Mouse (Mus musculus) intestine, embryonic 14.5 days (tissue): ENCODE data around the gene Tmem72. TPM values are rescaled to one million over a fixed set of nuclear protein-coding genes. Genes with fewer than 3 reads are reported as not detected.

Source experiments
- ATAC-seq: fragments of 200-750 bp; cut with Nextera tagmentation; replicated peaks from 2 replicates; pipeline ENCODE4 v1.8.0; 2017; ENCODE audit warnings: low read depth, moderate number of reproducible peaks, moderate TSS enrichment, moderate library complexity; ENCODE audit not compliant: low FRiP score, low TSS enrichment
- DNase-seq: peaks from one replicate; pipeline ENCODE4 v3.0.0-alpha.2; 2018; ENCODE audit warnings: low spot score
- H3K27ac ChIP-seq: fragments of 300-500 bp; sonication (generic); 2 replicates; pipeline ENCODE4 v1.5.1; 2014; ENCODE audit warnings: low read depth, mild to moderate bottlenecking, control low read depth
- H3K27me3 ChIP-seq: fragments of 300-500 bp; sonication (generic); replicated peaks from 2 replicates; pipeline ENCODE4 v1.6.1; 2014; ENCODE audit warnings: low read length, control low read depth; ENCODE audit not compliant: control insufficient read depth, insufficient read depth
- H3K36me3 ChIP-seq: fragments of 300-500 bp; sonication (generic); 2 replicates; pipeline ENCODE4 v1.6.1; 2014; ENCODE audit warnings: low read length, control low read depth; ENCODE audit not compliant: control insufficient read depth, insufficient read depth
- H3K4me1 ChIP-seq: fragments of 300-500 bp; sonication (generic); replicated peaks from 2 replicates; pipeline ENCODE4 v1.6.1; 2014; ENCODE audit warnings: low read length, control low read depth, mixed read lengths; ENCODE audit not compliant: control insufficient read depth, insufficient read depth
- H3K4me2 ChIP-seq: fragments of 300-500 bp; sonication (generic); 2 replicates; pipeline ENCODE4 v1.6.1; 2014; ENCODE audit warnings: low read length
- H3K4me3 ChIP-seq: fragments of 300-500 bp; sonication (generic); 2 replicates; pipeline ENCODE4 v1.5.1; 2014; ENCODE audit warnings: low read depth, low read length, control low read depth, mixed read lengths
- H3K9ac ChIP-seq: fragments of 300-500 bp; sonication (generic); 2 replicates; pipeline ENCODE4 v1.6.1; 2014; ENCODE audit warnings: mild to moderate bottlenecking, low read length
- H3K9me3 ChIP-seq: fragments of 300-500 bp; sonication (generic); 2 replicates; pipeline ENCODE4 v1.6.1; 2016; ENCODE audit warnings: low read length, control low read depth; ENCODE audit not compliant: control insufficient read depth
- WGBS: fragments of 180-500 bp; shearing (Covaris S2); extraction: QIAGEN DNeasy Blood & Tissue Kit; methylation state at CpG from one replicate; pipeline ENCODE4 v1.1.7; 2014; 5-methylcytosine and 5-hydroxymethylcytosine counted together
- polyA plus RNA-seq: library from polyadenylated mRNA; unstranded; fragments of >200 nt; fragmentation: Nextera tagmentation; extraction: Ambion mirVana; gene quantifications from 2 replicates; pipeline ENCODE4 v1.2.1, GENCODE M21; 2014

Gene Tmem72
- polyA plus RNA-seq, 1 experiment from 2014 or later = 0.04 TPM

DNA sequence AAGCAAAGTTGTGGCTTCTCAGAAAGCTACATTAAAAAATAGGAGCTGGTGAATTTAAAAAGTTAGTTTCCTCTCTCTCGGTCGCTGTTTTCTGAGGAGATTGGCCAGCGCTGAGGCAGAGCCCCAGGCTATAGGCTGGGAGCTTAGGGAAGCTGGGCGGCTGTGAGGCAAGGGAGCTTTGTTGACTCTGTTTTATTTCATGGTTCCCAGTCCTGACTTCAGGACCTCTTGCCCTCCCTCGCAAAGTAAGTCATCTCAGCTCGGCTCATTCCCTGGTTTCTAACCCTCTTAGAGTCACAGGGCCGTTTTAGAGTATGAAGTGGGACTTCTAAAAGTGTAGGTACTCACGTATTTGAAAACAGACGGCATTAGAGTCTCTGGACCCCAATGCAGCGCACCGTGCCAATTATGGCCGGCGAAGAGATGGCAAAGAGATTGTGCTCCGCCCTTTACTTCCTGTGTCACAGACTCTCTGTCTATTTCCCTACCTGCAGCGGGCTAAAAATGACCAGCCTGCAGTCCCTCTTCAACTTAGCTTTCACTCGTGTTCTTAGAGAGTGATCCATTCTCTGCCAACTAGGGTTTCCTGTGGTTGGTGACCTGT lies 42.3 kb downstream of the Tmem72 start:
- Histone ChIP-seq H3K27me3 (no peaks in the 10 kb centered on the region), H3K9ac (peak overlapping the region; percentile 40), H3K4me2 (peak overlapping the region; percentile 97), H3K27ac (peak overlapping the region; percentile 77), H3K4me1 (peaks cover 31% of the 10 kb centered on the region), H3K36me3 (no peaks in the 10 kb centered on the region), H3K9me3 (no peaks in the 10 kb centered on the region), H3K4me3 (peak overlapping the region; percentile 56)
- DNase-seq (no peak), ATAC-seq (peak; percentile 37; the same call in 1 of the 2 replicates)
- WGBS = 18% methylated on average over 16 of the region's 16 CpGs

DNA sequence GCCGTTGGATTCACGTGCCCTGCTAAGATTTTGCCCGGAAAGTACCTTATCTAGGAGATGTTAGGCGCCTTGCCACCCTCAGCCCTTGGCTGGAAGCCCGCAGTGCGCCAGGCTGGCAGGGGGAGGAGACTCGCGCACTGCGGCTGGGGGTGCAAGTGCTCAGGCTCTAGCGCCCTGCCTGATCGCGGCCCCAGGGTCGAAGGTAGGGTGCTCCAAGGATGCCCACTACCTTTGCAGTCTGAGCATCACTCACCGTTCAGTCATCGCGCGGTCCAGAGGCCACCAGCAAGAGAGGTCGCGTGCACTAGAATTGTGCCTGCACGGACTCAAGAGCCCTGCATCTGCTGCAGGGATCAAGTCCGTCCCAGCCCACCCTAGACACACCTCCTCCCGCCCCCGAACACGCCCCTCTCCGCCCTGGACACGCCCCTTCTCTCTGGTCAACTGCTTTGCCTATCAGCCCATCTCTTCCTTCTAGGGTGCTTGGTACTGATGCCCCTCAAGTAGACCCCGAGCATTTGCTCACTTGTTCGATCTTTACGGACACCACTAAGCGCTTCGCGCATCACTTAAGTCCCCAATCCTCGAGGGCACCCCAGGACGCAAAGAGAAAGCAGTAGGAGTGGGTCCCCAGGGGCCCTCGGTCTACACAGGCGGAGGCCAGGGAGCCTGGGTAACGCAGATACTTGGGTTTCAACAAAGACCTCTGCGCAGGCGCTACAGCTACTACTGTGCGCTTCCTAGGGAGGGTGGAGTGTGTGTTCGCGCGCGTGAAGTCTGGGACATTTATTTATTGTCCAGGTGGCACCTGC lies 43.0 kb downstream of the Tmem72 start, which contains the start of gene Rassf4:
Rassf4 (minus strand) TSS at position 482 of the 812 bp plus-strand sequence.
- Histone ChIP-seq H3K4me2 (peak within 1 kb of the TSS; percentile 97), H3K9me3 (no peaks in the 10 kb centered on the region), H3K27me3 (no peaks in the 10 kb centered on the region), H3K36me3 (no peaks in the 10 kb centered on the region), H3K9ac (peak within 1 kb of the TSS; percentile 43), H3K27ac (peak within 1 kb of the TSS; percentile 77), H3K4me1 (peaks cover 31% of the 10 kb centered on the region), H3K4me3 (peak within 1 kb of the TSS; percentile 56)
- ATAC-seq = peak; percentile 91
- WGBS = under 1% methylated on average over 44 of the region's 44 CpGs
- DNase-seq = peak; percentile 96

DNA sequence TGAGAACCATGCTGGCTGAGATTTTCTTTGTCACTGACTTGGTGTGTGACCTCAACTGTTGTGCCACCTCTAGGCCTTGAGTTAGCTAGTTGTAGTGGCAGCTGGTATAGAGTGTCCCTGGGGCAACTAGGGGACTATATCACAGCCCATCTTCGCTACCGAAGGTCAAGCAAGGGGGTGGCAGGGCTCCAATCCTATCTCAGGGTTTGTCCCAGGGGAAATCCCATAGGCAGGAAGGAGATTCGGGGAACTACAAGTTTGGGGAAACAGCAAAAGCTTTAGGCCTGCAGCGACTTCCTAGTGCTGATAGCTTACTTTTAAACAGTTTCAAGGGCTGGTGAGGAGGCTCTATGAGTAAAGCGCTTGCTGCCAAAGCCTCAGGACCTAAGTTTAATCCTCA lies 44.4 kb downstream of the Tmem72 start:
- Histone ChIP-seq H3K36me3 (no peaks in the 10 kb centered on the region), H3K4me3 (no peak overlapping the region), H3K9ac (no peak overlapping the region), H3K4me1 (peaks cover 31% of the 10 kb centered on the region), H3K9me3 (no peaks in the 10 kb centered on the region), H3K4me2 (peak overlapping the region; percentile 97), H3K27ac (no peak overlapping the region), H3K27me3 (no peaks in the 10 kb centered on the region)
- ATAC-seq (no peak), DNase-seq (no peak)
- WGBS = 71% methylated on average over 5 of the region's 5 CpGs

DNA sequence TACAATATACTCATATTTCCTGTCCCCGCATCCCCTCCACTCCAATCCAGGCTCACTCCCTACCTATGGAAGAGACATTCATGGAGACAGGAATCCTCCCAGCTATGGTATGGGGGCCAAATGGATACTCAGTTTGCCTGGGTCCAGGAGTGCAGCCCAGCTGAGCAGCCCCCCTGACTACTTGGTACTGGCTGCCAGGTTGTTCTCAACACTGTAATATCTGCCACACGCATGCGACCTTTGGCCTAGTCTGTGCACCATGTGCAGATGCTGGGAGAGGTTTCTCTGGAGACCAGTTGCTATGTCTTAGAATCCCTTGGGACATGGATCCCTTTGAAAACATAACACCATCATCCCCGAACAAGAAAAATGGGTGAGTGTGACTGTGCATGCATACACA lies 44.9 kb downstream of the Tmem72 start:
- H3K27ac ChIP-seq = no peak overlapping the region
- H3K36me3 ChIP-seq = no peaks in the 10 kb centered on the region
- H3K4me2 ChIP-seq = no peak overlapping the region
- DNase-seq = no peak
- no peak for ATAC-seq
- no peak overlapping the region for H3K4me3 ChIP-seq
- 87% methylated on average over 4 of the region's 4 CpGs for WGBS
- H3K9me3 ChIP-seq = no peaks in the 10 kb centered on the region
- no peaks in the 10 kb centered on the region for H3K27me3 ChIP-seq
- no peak overlapping the region for H3K9ac ChIP-seq
- peaks cover 31% of the 10 kb centered on the region for H3K4me1 ChIP-seq

- H3K9ac ChIP-seq = no peak overlapping the region
- DNase-seq (peak; percentile 74), ATAC-seq (no peak)
- no peak overlapping the region for H3K27ac ChIP-seq
- H3K36me3 ChIP-seq = no peaks in the 10 kb centered on the region
- peaks cover 24% of the 10 kb centered on the region for H3K4me1 ChIP-seq
- peak overlapping the region; percentile 13; the same call in 1 of the 2 replicates for H3K4me2 ChIP-seq
- no peaks in the 10 kb centered on the region for H3K27me3 ChIP-seq
- H3K4me3 ChIP-seq = no peak overlapping the region
- 23% methylated on average over 5 of the region's 5 CpGs for WGBS
- H3K9me3 ChIP-seq = no peaks in the 10 kb centered on the region
These were observed 45.7 kb downstream of the Tmem72 start for GRCm38 (mm10) chr6:116671031-116671430.

DNA sequence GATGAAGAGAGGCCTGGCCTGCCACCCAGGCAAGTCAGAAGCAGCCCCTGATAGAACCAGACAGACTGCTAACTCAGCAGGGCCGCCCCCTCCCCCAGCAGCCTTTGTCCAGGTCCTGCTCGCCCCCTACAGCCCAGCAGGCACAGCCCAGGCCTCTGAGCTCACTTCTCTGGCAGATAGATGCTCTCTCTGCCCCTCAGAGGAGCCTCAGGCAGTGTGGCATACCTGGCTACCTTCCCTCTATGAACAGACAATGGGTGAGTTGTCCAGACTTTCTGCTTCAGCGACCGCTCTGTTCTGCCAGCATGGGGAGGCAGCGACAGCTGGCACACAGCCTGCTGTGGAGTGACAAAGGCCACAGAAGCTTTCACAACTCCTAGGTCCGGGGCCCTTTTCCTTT lies 46.6 kb downstream of the Tmem72 start:
- no peak for ATAC-seq
- no peak overlapping the region for H3K9ac ChIP-seq
- DNase-seq = no peak

DNA sequence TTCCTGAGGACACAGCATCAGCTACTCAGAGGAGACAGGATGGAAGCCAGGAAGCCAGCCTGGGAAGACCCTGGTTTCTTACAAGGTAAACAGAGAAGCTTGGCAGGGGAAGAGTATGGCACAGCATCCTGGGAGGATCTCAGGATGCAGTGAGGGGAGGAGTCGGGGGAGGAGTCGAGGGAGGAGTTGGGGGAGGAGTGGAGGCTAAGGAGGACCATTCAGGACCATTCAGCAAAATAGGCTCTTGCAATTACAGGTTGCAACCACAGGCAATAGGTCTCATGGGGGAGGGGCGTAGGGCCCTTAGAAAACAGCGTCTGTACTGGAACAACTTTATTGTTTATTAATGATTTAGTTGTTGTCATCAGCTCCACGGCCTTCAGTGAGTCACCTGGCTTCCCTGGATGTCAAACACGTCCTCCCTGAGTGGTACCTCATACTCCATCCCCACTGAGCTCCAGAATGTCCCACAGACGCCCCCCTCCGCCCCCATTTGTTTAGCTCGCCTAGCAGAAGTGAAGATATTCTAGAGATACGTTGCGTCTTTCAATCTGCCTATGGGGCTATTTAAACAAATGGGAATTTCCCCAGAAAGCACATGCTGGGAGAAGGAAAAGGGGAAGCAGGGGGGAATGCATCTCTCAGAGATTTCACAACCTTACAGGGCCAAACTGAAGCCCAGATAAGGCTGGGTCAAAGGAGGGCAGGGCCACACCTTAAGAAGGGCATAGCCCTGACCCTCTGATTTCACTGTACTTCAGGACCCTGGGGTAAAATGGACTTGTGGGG lies 47.8 kb downstream of the Tmem72 start:
- Histone ChIP-seq H3K9ac (no peak overlapping the region), H3K27ac (no peak overlapping the region), H3K9me3 (no peaks in the 10 kb centered on the region), H3K4me2 (no peak overlapping the region), H3K4me1 (peaks cover 24% of the 10 kb centered on the region), H3K27me3 (no peaks in the 10 kb centered on the region), H3K36me3 (no peaks in the 10 kb centered on the region), H3K4me3 (no peak overlapping the region)
- ATAC-seq (no peak), DNase-seq (no peak)
- WGBS = 46% methylated on average over 11 of the region's 11 CpGs

More for the DNA sequence above, 46.6 kb downstream of the Tmem72 start:
- Histone ChIP-seq H3K27me3 (no peaks in the 10 kb centered on the region), H3K4me2 (no peak overlapping the region), H3K4me3 (no peak overlapping the region), H3K9me3 (no peaks in the 10 kb centered on the region), H3K36me3 (no peaks in the 10 kb centered on the region), H3K4me1 (peaks cover 24% of the 10 kb centered on the region), H3K27ac (no peak overlapping the region)
- 64% methylated on average over 6 of the region's 6 CpGs for WGBS

DNA sequence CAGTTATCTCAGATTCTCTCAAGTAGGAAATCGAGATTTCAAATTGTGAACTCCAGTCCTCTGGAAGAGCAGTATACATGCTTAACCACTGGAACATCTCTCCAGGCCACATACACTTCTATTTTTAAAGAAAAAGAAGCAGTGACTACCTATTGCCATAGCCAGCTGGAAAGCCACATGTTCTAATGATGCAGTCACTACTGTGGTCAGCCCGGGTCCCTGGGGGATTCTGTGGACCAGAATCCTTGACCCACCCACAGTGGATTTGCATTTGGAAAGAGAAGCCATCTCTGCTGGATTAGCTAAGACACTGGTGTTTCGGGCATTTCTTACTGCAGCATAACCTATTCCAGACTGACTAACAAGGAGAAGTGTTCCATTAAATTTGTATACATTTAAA lies 49.3 kb downstream of the Tmem72 start:
- Histone ChIP-seq H3K9me3 (no peaks in the 10 kb centered on the region), H3K4me2 (no peak overlapping the region), H3K4me3 (no peak overlapping the region), H3K9ac (no peak overlapping the region), H3K4me1 (peaks cover 14% of the 10 kb centered on the region), H3K36me3 (no peaks in the 10 kb centered on the region), H3K27ac (no peak overlapping the region), H3K27me3 (no peaks in the 10 kb centered on the region)
- no peak for ATAC-seq
- no peak for DNase-seq
- 76% methylated on average over 3 of the region's 3 CpGs for WGBS
